Mouse (Mus musculus) C2C12 (cell line): ENCODE results near the gene Gm11214.

Source experiments
- CEBPB ChIP-seq: IDR thresholded peaks from one replicate; pipeline ENCODE4 v1.6.1; 2011; ENCODE audit warnings: low read depth, mild to moderate bottlenecking, control low read depth, moderate library complexity
- CTCF ChIP-seq: IDR thresholded peaks from one replicate; pipeline ENCODE4 v1.5.1; 2011; ENCODE audit not compliant: control insufficient read depth, insufficient read depth, insufficient read length
- MYOG ChIP-seq: IDR thresholded peaks from one replicate; pipeline ENCODE4 v1.6.1; 2011; ENCODE audit not compliant: control insufficient read depth, insufficient read length; ENCODE audit errors: extremely low read depth
- USF1 ChIP-seq: IDR thresholded peaks from one replicate; pipeline ENCODE4 v1.6.1; 2011; ENCODE audit warnings: low read depth, mild to moderate bottlenecking, control low read depth, moderate library complexity

GRCm38 (mm10) chr4:63622378-63622835 lies 40.8 kb downstream of the Gm11214 start, which contains the start of gene Tex48:
- TF ChIP-seq CTCF (no peak), USF1 (no peak), CEBPB (no peak), MYOG (no peak)
